Mouse (Mus musculus) ES-Bruce4 (cell line): Measurements from ENCODE around the gene Banp. TPM values are rescaled to one million over a fixed set of nuclear protein-coding genes. Genes with fewer than 3 reads are reported as not detected.

Experiments used
- H3K27ac ChIP-seq: 2 replicates; pipeline ENCODE4 v1.5.1; 2012; ENCODE audit warnings: low read length, inconsistent platforms; ENCODE audit not compliant: insufficient read depth
- H3K27me3 ChIP-seq: 2 replicates; pipeline ENCODE4 v1.6.1; 2012; ENCODE audit warnings: mild to moderate bottlenecking, low read length, inconsistent platforms; ENCODE audit not compliant: control insufficient read depth, poor library complexity, insufficient read depth, severe bottlenecking
- H3K36me3 ChIP-seq: 2 replicates; pipeline ENCODE4 v1.6.1; 2012; ENCODE audit warnings: inconsistent platforms, mild to moderate bottlenecking, low read length, moderate library complexity; ENCODE audit not compliant: control insufficient read depth, poor library complexity, insufficient read depth, severe bottlenecking
- H3K4me1 ChIP-seq: one replicate; pipeline ENCODE4 v1.8.1; 2011; ENCODE audit warnings: low read length; ENCODE audit not compliant: control insufficient read depth, insufficient read depth
- H3K4me3 ChIP-seq: 2 replicates; pipeline ENCODE4 v1.5.1; 2011; ENCODE audit warnings: low read depth, mild to moderate bottlenecking, low read length
- H3K9ac ChIP-seq: 2 replicates; pipeline ENCODE4 v1.6.1; 2012; ENCODE audit warnings: low read depth, mild to moderate bottlenecking, inconsistent platforms; ENCODE audit not compliant: poor library complexity, severe bottlenecking
- H3K9me3 ChIP-seq: replicated peaks from 2 replicates; pipeline ENCODE4 v1.6.1; 2012; ENCODE audit warnings: mild to moderate bottlenecking, low read length, inconsistent platforms; ENCODE audit not compliant: control insufficient read depth, poor library complexity, insufficient read depth, severe bottlenecking
- CTCF ChIP-seq: IDR thresholded peaks from one replicate; pipeline ENCODE4 v1.8.1; 2011; ENCODE audit warnings: low read depth, low read length
- EP300 ChIP-seq: IDR thresholded peaks from 2 replicates; pipeline ENCODE4 v1.6.1; 2011; ENCODE audit warnings: low read depth, low read length; ENCODE audit not compliant: insufficient read depth
- POLR2A ChIP-seq: IDR thresholded peaks from one replicate; pipeline ENCODE4 v1.8.1; 2011; ENCODE audit warnings: low read length; ENCODE audit not compliant: insufficient read depth
- polyA plus RNA-seq: library from polyadenylated mRNA; stranded (reverse); fragments of >200 nt; gene quantifications from 2 replicates; pipeline ENCODE4 v1.2.4, GENCODE M21; 2011; ENCODE audit warnings: low read depth; ENCODE audit not compliant: missing spikeins, insufficient read depth, insufficient read length

The Banp gene
- polyA plus RNA-seq, 1 experiment, result 47.2 TPM

- Histone ChIP-seq H3K9me3 (no peaks in the 10 kb centered on the region), H3K36me3 (no peaks in the 10 kb centered on the region), H3K27ac (no peak overlapping the region), H3K4me1 (peaks cover 6% of the 10 kb centered on the region), H3K4me3 (no peak overlapping the region), H3K9ac (no peak overlapping the region), H3K27me3 (no peaks in the 10 kb centered on the region)
- TF ChIP-seq POLR2A, result no peak
- TF ChIP-seq CTCF, result peak; percentile 27
These were observed 13.9 kb upstream of the Banp start for GRCm38 (mm10) chr8:121935341-121936294.

DNA sequence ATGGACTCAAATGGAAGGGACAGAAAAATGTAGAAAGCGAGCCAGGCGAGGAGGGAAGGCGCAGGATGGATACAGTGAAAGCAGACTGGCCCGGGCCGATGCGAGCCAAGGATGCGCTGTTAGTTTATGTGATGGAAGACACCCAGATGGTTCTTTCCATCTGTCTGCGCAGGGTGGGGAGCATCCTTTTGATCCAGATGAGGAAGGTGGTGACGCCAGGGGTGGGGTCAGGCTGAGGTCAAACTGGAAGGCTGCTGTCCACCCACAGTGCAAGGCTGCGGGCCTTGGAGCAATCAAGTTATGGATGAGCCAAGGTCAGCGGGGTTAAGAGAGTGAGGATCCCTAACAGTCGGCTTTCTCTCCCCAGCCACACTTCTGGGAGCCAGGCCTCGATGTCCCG lies 13.2 kb upstream of the Banp start:
- H3K36me3 ChIP-seq, result no peaks in the 10 kb centered on the region
- no peaks in the 10 kb centered on the region for H3K9me3 ChIP-seq
- H3K4me1 ChIP-seq, result peaks cover 6% of the 10 kb centered on the region
- no peak for TF ChIP-seq EP300
- TF ChIP-seq CTCF, result no peak
- no peak for TF ChIP-seq POLR2A
- H3K27ac ChIP-seq, result no peak overlapping the region
- no peak overlapping the region for H3K4me3 ChIP-seq
- H3K27me3 ChIP-seq, result no peaks in the 10 kb centered on the region
- H3K9ac ChIP-seq, result no peak overlapping the region

- Histone ChIP-seq H3K9ac (no peak overlapping the region), H3K27me3 (no peaks in the 10 kb centered on the region), H3K9me3 (no peaks in the 10 kb centered on the region), H3K4me3 (no peak overlapping the region), H3K4me1 (peaks cover 4% of the 10 kb centered on the region), H3K27ac (peak overlapping the region; percentile 22), H3K36me3 (no peaks in the 10 kb centered on the region)
- TF ChIP-seq POLR2A (no peak), EP300 (peak; percentile 69; the same call in 1 of the 2 replicates)
These were observed 10.8 kb upstream of the Banp start for GRCm38 (mm10) chr8:121938732-121939131.

GRCm38 (mm10) chr8:121943057-121943540 lies 6.5 kb upstream of the Banp start:
- H3K4me3 ChIP-seq, result no peak overlapping the region
- H3K36me3 ChIP-seq, result no peaks in the 10 kb centered on the region
- H3K27ac ChIP-seq, result no peak overlapping the region
- TF ChIP-seq CTCF, result no peak
- no peak for TF ChIP-seq EP300
- no peak for TF ChIP-seq POLR2A
- no peak overlapping the region for H3K9ac ChIP-seq
- H3K27me3 ChIP-seq, result no peaks in the 10 kb centered on the region
- H3K9me3 ChIP-seq, result no peaks in the 10 kb centered on the region
- peaks cover 3% of the 10 kb centered on the region for H3K4me1 ChIP-seq

DNA sequence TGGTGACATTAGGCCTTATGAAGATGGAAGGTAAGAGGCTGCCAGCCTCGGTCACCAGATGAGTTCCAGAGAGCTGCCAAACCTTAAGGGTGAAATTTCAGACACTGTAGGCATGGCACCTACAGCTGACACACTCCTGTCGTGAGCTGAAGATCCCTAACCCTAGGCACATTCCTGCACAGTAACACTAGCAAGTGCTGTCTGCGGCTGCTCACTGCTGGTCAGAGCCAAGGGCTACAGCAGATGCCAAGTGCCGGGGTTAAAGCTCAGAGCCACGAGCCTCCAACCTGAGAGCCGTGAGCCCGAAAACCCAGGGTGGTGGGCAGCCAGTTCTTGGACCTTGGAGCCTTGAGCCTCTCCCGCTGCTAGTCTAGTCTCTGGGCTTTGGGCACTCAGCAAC lies 5.8 kb upstream of the Banp start:
- H3K4me1 ChIP-seq, result peaks cover 5% of the 10 kb centered on the region
- no peaks in the 10 kb centered on the region for H3K36me3 ChIP-seq
- H3K9ac ChIP-seq, result no peak overlapping the region
- no peak for TF ChIP-seq EP300
- TF ChIP-seq CTCF, result no peak
- no peak for TF ChIP-seq POLR2A
- H3K4me3 ChIP-seq, result no peak overlapping the region
- H3K9me3 ChIP-seq, result no peaks in the 10 kb centered on the region
- no peaks in the 10 kb centered on the region for H3K27me3 ChIP-seq
- no peak overlapping the region for H3K27ac ChIP-seq

- no peaks in the 10 kb centered on the region for H3K36me3 ChIP-seq
- H3K9ac ChIP-seq, result no peak within 1 kb of the TSS
- H3K27me3 ChIP-seq, result no peaks in the 10 kb centered on the region
- no peaks in the 10 kb centered on the region for H3K9me3 ChIP-seq
- no peak within 1 kb of the TSS for H3K27ac ChIP-seq
- no peak for TF ChIP-seq CTCF
- no peak for TF ChIP-seq EP300
- no peak for TF ChIP-seq POLR2A
- peaks cover 6% of the 10 kb centered on the region for H3K4me1 ChIP-seq
- no peak within 1 kb of the TSS for H3K4me3 ChIP-seq
These were observed 4.7 kb upstream of the Banp start, which contains the start of gene Car5a for GRCm38 (mm10) chr8:121944831-121945230. Gene Car5a, minus strand, starts transcription at chr8:121944904.
